Mouse (Mus musculus): ENCODE measurements around the gene Irx2. TPM values are rescaled to one million over a fixed set of nuclear protein-coding genes. Genes with fewer than 3 reads are reported as not detected.

Gene Irx2
- polyA plus RNA-seq, 3 experiments from 2014 or later = not detected

- no peak for ATAC-seq
Observed at GRCm38 (mm10) chr13:72637536-72637935, 8.9 kb downstream of the Irx2 start.

- no peak for ATAC-seq
Observed at GRCm38 (mm10) chr13:72638401-72639130, 9.9 kb downstream of the Irx2 start.

GRCm38 (mm10) chr13:72639441-72640130, 11.0 kb downstream of the Irx2 start:
- ATAC-seq = no peak

GRCm38 (mm10) chr13:72640131-72640521, 11.5 kb downstream of the Irx2 start:
- no peak for ATAC-seq

- ATAC-seq = no peak
Observed at GRCm38 (mm10) chr13:72656447-72656846, 27.8 kb downstream of the Irx2 start.

GRCm38 (mm10) chr13:72675826-72676225, 47.2 kb downstream of the Irx2 start:
- ATAC-seq = no peak
